Mouse (Mus musculus) embryo, embryonic 11 days (tissue): ENCODE data around the gene Adk.

Experiments
- DNase-seq: peaks from one replicate; pipeline ENCODE4 v3.0.0-alpha.2; 2015

The Adk gene

GRCm38 (mm10) chr14:21280451-21280850 is 228.1 kb downstream of the Adk start:
- DNase-seq: no peak

- DNase-seq: no peak
Measured at GRCm38 (mm10) chr14:21281506-21281905, 229.1 kb downstream of the Adk start.

DNA sequence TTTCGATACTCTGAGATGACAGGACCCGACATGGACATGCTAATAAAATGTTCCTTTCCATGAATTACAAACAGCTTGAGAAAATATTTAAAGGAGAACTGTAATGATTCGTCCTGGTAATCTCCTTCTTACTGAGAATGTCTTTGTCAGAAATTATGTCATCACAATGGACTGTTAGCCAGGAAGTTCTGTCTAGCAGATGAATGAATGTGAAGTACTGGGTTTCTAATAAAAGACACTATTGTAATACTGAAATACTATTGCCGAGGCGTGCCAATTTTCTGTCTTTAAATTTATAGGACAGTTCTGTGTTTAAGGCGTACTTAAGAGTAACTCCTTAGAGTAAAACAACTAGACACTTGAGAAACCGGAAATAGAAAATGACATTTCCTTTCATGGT is 231.7 kb downstream of the Adk start:
- DNase-seq: no peak

- DNase-seq: no peak
Measured at GRCm38 (mm10) chr14:21284847-21285246, 232.5 kb downstream of the Adk start.

DNA sequence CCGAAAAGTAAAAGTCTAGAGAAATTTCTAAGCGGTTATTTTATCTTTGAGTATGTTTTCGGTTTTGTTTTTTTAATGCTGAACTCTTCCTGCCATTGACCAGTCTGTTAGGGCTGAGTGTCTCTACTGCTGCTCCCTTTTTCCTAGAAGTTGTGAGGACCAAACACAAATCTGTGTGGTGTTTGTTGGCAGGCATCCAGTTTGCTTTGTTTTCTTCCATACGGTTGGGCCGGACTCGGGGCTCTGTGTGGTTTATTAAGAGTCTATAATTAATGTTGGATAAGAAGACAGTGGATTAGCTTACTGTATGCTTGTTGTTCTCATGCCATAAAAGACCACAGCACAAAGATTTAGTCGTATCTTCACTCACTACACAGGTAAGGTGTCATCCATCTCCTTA is 233.9 kb downstream of the Adk start:
- DNase-seq: no peak

DNA sequence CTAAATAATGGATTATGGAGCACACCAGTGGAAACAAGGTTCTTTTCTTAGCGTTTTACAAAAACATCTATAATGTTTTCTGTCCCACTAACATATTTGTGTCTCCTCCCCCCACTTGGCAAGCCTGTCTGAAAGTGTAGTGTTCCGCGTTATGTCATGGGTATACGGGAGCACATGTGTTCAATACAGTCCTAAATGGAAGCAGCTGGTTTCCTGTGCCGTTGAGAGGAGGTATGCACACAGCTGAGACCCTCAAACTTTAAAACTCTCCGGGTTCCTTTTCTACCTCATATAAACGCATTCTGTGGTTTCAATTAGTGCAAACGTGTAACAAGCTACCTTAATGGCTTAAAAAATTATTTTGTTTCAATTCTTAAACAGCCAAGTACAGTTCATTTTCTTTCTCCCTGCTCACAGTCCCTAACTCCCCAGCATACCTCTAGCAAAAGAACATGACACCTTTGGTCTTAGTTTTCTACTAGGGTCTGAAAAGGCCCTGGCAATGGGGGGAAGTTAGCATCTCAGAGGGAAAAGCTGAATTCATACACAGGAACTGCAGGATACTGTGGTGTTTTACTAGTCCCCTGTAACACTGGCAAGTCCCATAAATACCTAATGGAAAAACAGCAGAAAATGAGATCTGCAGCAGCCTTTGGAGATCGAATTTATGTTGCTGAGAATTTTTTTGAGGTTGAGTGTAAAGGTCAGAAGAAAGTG is 235.5 kb downstream of the Adk start:
- peak; percentile 76 for DNase-seq

GRCm38 (mm10) chr14:21299743-21300142 is 247.4 kb downstream of the Adk start:
- DNase-seq: no peak

DNA sequence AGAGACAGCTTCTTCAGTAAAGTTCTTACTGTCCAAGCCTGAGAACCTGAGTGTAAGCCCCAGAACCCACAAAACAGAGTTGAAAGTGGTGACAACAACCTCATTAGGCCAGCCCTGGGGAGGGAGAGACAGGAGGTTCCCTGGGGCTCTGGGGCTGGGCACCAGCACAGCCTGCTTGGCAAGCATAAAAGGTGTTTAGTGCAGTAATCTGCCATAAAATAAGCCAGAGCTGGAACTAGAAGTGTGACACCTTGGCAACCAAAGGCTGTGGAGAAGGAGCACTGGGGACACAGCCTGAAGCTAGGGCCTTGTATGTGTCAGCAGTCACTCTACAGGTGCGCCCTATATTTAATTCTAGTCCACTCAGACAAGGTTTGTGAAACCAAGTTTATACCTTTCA is 252.4 kb downstream of the Adk start:
- DNase-seq: no peak

GRCm38 (mm10) chr14:21308349-21308936 is 256.1 kb downstream of the Adk start:
- peak; percentile 44 for DNase-seq

- DNase-seq: no peak
Measured at GRCm38 (mm10) chr14:21310530-21310929, 258.2 kb downstream of the Adk start.

DNA sequence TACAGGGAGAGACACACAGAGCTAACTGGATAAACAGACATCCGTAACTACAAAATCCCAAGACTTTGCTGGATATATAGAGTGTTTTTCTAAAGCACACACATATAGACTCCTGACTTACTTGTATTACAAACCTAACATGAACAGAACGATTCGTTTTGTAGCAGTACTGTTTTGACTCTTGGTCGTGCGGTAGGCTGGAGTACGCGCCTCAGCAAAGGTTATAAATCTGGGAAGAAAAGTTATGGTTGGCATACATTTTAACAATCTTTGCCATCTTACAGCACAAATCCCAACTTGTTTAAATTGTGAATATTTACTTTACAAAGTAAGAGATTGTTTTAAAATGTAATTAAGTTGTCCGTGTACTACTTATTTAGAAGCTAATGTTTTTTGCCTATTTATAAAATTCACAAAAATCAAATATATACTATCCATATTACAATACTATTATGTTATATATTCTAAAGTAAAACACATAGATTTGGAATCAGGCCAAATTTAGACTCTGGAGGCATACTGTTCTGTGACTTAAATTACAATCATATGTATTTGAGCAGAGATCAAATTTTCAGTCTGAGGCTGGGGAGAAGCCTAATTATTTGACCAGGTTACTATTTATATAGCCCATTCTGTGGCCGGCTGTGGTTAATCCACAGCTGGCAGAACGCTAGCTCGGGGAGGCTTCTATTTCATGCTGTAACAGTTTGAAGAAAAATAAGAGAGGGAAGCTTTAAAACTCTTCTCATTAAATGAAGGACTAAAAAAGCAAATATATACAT is 261.4 kb downstream of the Adk start:
- peak; percentile 38 for DNase-seq

- no peak for DNase-seq
Measured at GRCm38 (mm10) chr14:21314466-21314865, 262.1 kb downstream of the Adk start.

DNA sequence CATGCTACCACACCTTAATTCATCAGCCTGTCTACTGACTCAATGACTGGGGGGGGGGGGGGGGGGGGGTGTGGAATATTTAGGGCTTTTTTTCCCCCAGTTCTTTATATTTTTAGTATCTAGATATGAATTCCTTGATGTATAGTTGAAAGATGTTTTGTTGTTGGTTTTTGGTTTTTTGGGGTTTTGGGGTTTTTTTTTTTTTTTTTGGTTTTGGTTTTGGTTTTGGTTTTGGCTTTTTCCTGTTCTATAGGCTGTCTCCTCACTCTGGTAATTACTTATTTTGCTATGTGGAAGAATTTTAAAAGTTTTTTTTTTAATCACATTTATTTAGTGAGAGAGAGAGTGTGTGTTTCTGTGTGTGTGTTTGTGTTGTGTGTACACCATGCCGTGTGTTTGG is 282.5 kb downstream of the Adk start:
- DNase-seq: no peak

GRCm38 (mm10) chr14:21335691-21336314 is 283.4 kb downstream of the Adk start:
- no peak for DNase-seq

GRCm38 (mm10) chr14:21337948-21338347 is 285.6 kb downstream of the Adk start:
- no peak for DNase-seq

GRCm38 (mm10) chr14:21341195-21341594 is 288.8 kb downstream of the Adk start:
- no peak for DNase-seq

- no peak for DNase-seq
Measured at GRCm38 (mm10) chr14:21342984-21343383, 290.6 kb downstream of the Adk start.

DNA sequence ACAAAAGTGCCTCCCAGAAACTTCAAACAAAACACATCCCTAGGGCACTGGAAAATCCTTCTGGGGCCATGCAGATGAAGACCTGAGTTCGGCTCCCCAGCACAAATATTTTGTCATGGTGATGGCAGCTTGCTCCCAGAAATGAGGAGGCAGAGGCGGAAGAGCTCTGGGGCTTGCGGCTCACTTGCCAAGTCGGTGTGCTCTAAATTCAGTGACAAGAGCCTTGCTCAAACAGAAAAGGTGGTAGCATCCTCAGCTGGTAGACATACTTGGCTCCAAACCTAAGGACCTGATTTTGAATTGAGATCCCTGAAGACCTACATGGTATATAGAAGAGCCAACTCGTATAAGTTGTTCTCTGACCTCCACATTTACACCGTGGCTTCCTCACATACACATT is 292.5 kb downstream of the Adk start:
- DNase-seq: no peak

- peak; percentile 23 for DNase-seq
Measured at GRCm38 (mm10) chr14:21348611-21349260, 296.4 kb downstream of the Adk start.

DNA sequence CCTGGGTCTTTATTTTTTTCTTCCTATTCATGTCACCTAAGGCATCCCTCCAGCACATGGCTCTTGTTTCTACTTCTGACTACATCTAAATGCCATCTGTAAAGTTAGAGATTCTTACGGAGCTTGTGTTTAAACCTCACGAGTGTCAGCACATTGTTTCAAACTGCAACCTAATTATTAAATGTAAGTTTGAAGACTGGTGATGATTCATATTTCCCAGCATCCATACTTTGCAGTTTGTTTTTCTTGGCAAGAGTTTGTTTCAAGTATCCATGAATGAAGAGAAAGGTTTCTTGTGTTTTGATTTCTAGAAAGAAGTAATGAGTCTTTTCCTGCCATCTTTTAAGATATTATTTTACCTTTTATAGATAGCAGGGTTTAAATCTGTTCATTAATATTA is 299.3 kb downstream of the Adk start:
- no peak for DNase-seq

- no peak for DNase-seq
Measured at GRCm38 (mm10) chr14:21356286-21356685, 303.9 kb downstream of the Adk start.

DNA sequence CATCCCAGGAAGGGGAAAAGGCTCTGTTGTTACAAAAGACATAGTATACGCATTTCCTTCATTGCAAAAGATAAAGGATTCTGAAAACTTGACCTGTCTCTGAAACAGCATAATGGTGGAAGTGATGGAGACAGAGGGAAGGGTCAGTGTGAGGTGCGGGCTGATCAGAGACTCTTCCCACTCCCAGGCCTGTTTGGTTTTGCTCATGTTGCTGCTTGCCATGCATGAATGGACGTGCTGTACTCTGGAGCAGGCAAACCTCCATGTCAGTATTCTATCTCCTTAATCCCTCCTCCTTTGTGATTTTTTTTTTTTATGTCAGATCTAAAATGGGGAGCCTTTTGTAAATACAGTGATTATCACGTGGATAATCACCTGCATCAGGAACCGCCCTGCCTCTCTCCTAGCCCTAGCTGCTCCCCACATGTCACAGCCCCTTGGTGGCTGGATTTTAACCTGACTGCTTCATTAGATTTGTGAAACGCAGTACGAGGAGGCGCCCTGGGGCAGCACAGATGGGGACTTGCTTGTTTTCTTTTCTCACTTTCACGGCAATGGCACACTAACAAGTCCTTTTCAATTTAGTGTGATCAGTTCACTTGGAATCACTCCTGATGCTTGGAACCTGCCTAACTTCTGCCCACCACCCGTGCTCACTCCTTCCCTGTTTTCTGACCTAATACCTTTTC is 307.0 kb downstream of the Adk start:
- DNase-seq: no peak
